Mouse (Mus musculus) erythroblast, adult 5-6 weeks (primary cell): ENCODE data around the gene Cxcl3. TPM values are rescaled to one million over a fixed set of nuclear protein-coding genes. Genes with fewer than 3 reads are reported as not detected.
"Not testable (repeated sequence)": the region's sequence is repeated elsewhere in the genome, so short reads cannot be mapped to it uniquely, and the experiment has no call there.

Experiments used
- ATAC-seq: replicated peaks from 2 replicates; pipeline ENCODE4 v1.8.0; 2016; ENCODE audit warnings: moderate number of reproducible peaks, mild to moderate bottlenecking, moderate TSS enrichment, inconsistent platforms; ENCODE audit not compliant: poor library complexity, low FRiP score, severe bottlenecking
- total RNA-seq, 2 experiments: library from RNA; stranded (forward) in 1 of 2; stranded (reverse) in 1 of 2; fragments of 150-400 nt in 1 of 2; fragments of 200-764, 138-1000 nt in 1 of 2; gene quantifications; 2 replicates each; pipeline versions ENCODE4 v1.2.3 to v1.2.4; 2015 to 2017; ENCODE audit warnings: low replicate concordance in 2 of 2

Gene Cxcl3
- total RNA-seq, 2 experiments from 2014 or later, result not detected

- ATAC-seq, result no peak
Measured at GRCm38 (mm10) chr5:90789306-90790073, 3.6 kb downstream of the Cxcl3 start.

GRCm38 (mm10) chr5:90790074-90790502 lies 4.2 kb downstream of the Cxcl3 start:
- ATAC-seq, result no peak

GRCm38 (mm10) chr5:90794195-90794625 lies 8.3 kb downstream of the Cxcl3 start, which contains the start of gene Cxcl15:
Cxcl15 (plus strand) TSS chr5:90794534.
- no peak for ATAC-seq

- not testable (repeated sequence) for ATAC-seq
Measured at GRCm38 (mm10) chr5:90795392-90795791, 9.5 kb downstream of the Cxcl3 start.

- ATAC-seq, result no peak
Measured at GRCm38 (mm10) chr5:90804574-90804973, 18.7 kb downstream of the Cxcl3 start.

GRCm38 (mm10) chr5:90806050-90806449 lies 20.1 kb downstream of the Cxcl3 start:
- ATAC-seq, result no peak

GRCm38 (mm10) chr5:90807176-90807950 lies 21.5 kb downstream of the Cxcl3 start:
- ATAC-seq, result no peak

- no peak for ATAC-seq
Measured at GRCm38 (mm10) chr5:90819756-90820155, 33.9 kb downstream of the Cxcl3 start.

- ATAC-seq, result no peak
Measured at GRCm38 (mm10) chr5:90832145-90832767, 46.4 kb downstream of the Cxcl3 start.

GRCm38 (mm10) chr5:90832768-90833388 lies 47.0 kb downstream of the Cxcl3 start:
- no peak for ATAC-seq

- ATAC-seq, result no peak
Measured at GRCm38 (mm10) chr5:90834436-90834835, 48.5 kb downstream of the Cxcl3 start.

- no peak for ATAC-seq
Measured at GRCm38 (mm10) chr5:90838582-90838981, 52.7 kb downstream of the Cxcl3 start.

Other genes with a start within 250 kb of the Cxcl3 start
- not detected in 2 replicates for gene 5830473C10Rik, start 225.0 kb upstream of the Cxcl3 start, total RNA-seq (2015; ENCODE audit: low replicate concordance)
- gene 5830473C10Rik, start 225.0 kb upstream of the Cxcl3 start, total RNA-seq (2017; ENCODE audit: low replicate concordance), result not detected in 2 replicates
- gene Rassf6, start 145.4 kb upstream of the Cxcl3 start, total RNA-seq (2015; ENCODE audit: low replicate concordance), result not detected in 2 replicates
- gene Rassf6, start 145.4 kb upstream of the Cxcl3 start, total RNA-seq (2017; ENCODE audit: low replicate concordance), result not detected in 2 replicates
- gene Cxcl5, start 26.7 kb upstream of the Cxcl3 start, total RNA-seq (2015; ENCODE audit: low replicate concordance), result not detected in 2 replicates
- not detected in 2 replicates for gene Cxcl5, start 26.7 kb upstream of the Cxcl3 start, total RNA-seq (2017; ENCODE audit: low replicate concordance)
- gene Ppbp, start 17.6 kb upstream of the Cxcl3 start, total RNA-seq (2015; ENCODE audit: low replicate concordance), result 10.0 and 10.8 TPM in 2 replicates
- gene Ppbp, start 17.6 kb upstream of the Cxcl3 start, total RNA-seq (2017; ENCODE audit: low replicate concordance), result 1.7 TPM in 1 of 2 replicates, not detected in the other
- 29.0 and 49.1 TPM in 2 replicates for gene Pf4, start 13.7 kb upstream of the Cxcl3 start, total RNA-seq (2015; ENCODE audit: low replicate concordance)
- gene Pf4, start 13.7 kb upstream of the Cxcl3 start, total RNA-seq (2017; ENCODE audit: low replicate concordance), result 6.4 and 12.8 TPM in 2 replicates
- not detected in 2 replicates for gene Cxcl15, start 8.4 kb downstream of the Cxcl3 start, total RNA-seq (2015; ENCODE audit: low replicate concordance)
- gene Cxcl15, start 8.4 kb downstream of the Cxcl3 start, total RNA-seq (2017; ENCODE audit: low replicate concordance), result not detected in 2 replicates
- not detected in 2 replicates for gene Cxcl1, start 105.1 kb downstream of the Cxcl3 start, total RNA-seq (2015; ENCODE audit: low replicate concordance)
- not detected in 2 replicates for gene Cxcl1, start 105.1 kb downstream of the Cxcl3 start, total RNA-seq (2017; ENCODE audit: low replicate concordance)
- gene Cxcl2, start 117.8 kb downstream of the Cxcl3 start, total RNA-seq (2015; ENCODE audit: low replicate concordance), result 1.0 and 4.8 TPM in 2 replicates
- 1.9 and 3.5 TPM in 2 replicates for gene Cxcl2, start 117.8 kb downstream of the Cxcl3 start, total RNA-seq (2017; ENCODE audit: low replicate concordance)
- gene Mthfd2l, start 145.0 kb downstream of the Cxcl3 start, total RNA-seq (2015; ENCODE audit: low replicate concordance), result 0.38 and 1.7 TPM in 2 replicates
- 3.0 TPM in 1 of 2 replicates, not detected in the other for gene Mthfd2l, start 145.0 kb downstream of the Cxcl3 start, total RNA-seq (2017; ENCODE audit: low replicate concordance)
- gene Epgn, start 241.4 kb downstream of the Cxcl3 start, total RNA-seq (2015; ENCODE audit: low replicate concordance), result not detected in 2 replicates
- gene Epgn, start 241.4 kb downstream of the Cxcl3 start, total RNA-seq (2017; ENCODE audit: low replicate concordance), result not detected in 2 replicates